28 mouse cellular contexts compared by ENCODE assay signal in genomic region chr1:174597495-174597894, GRCm38 (mm10).
A peak's percentile ranks its signal among the peaks of the same experiment; 100 is the strongest.
DNase-seq lines count a peak whose midpoint lies in the region; ATAC-seq and TF ChIP-seq lines count a peak whose summit lies in the region.
"Had no signal": no experiment of that assay in that cellular context is flagged by ENCODE, and none has a peak within 500 bp of the region (broad histone marks: within the 10 kb centered on the region; RNA-seq: fewer than 3 reads in every experiment).

No protein-coding gene starts in this region.

- intact Hi-C loops in left cerebral cortex, adult 2 months (cut with DNase I) = loop anchor here (10.0 kb wide), 1 partner anchor 1007 kb away; no protein-coding TSS in a partner anchor

- 27% methylated on average over 3 of the region's 3 CpGs for WGBS in heart, embryonic 10.5 days
- 33% methylated on average over 3 of the region's 3 CpGs for WGBS in liver, embryonic 13.5 days (ENCODE audit: insufficient replicate concordance)

- peak; percentile 51 for DNase-seq in heart, adult 11 months
- no peak for DNase-seq in heart, embryonic 10.5 days (ENCODE audit: low spot score)
- no peak for DNase-seq in left cerebral cortex, adult 2 months (ENCODE audit: extremely low spot score in 1 of 2, low spot score in 2 of 2)
- no peak for DNase-seq in left cerebral cortex, adult 9 months (ENCODE audit: low spot score in 2 of 2)
- no peak for DNase-seq in liver, embryonic 13.5 days
- no peak for DNase-seq in liver
- DNase-seq in testis, postnatal 14 days (ENCODE audit: low spot score) = peak; percentile 29
- no peak for DNase-seq in testis, postnatal 10 days (ENCODE audit: low spot score)
- DNase-seq: adrenal gland, adult 2 months; adrenal gland, postnatal 10 days; adrenal gland, postnatal 25 days; B cell, adult 2 months; cerebellum, adult 11 months; cerebellum, adult 18-20 months; cerebellum, adult 8-10 months; cerebellum, adult 9-11 months; cerebellum, postnatal 14 days; cerebellum, postnatal 36 days; embryo, embryonic 11 days had no signal

- H3K4me3 ChIP-seq in heart, embryonic 10.5 days = no peak overlapping the region
- no peak overlapping the region for H3K4me3 ChIP-seq in left cerebral cortex, adult 2 months
- H3K4me3 ChIP-seq in liver, embryonic 13.5 days (replicated peaks) = no peak overlapping the region
- H3K4me3 ChIP-seq: embryonic facial prominence, embryonic 13.5 days; embryonic facial prominence, embryonic 15.5 days; erythroblast, embryonic 14.5 days; forebrain, embryonic 10.5 days; forebrain, embryonic 12.5 days had no signal

- H3K9me3 ChIP-seq in heart, embryonic 10.5 days = no peaks in the 10 kb centered on the region
- H3K9me3 ChIP-seq in liver, embryonic 13.5 days (replicated peaks) = no peaks in the 10 kb centered on the region
- H3K9me3 ChIP-seq: embryonic facial prominence, embryonic 13.5 days; embryonic facial prominence, embryonic 15.5 days; forebrain, embryonic 10.5 days; forebrain, embryonic 12.5 days; G1E had no signal

- H3K36me3 ChIP-seq in heart, embryonic 10.5 days = no peaks in the 10 kb centered on the region
- H3K36me3 ChIP-seq in liver, embryonic 13.5 days = no peaks in the 10 kb centered on the region
- H3K36me3 ChIP-seq: embryonic facial prominence, embryonic 13.5 days; embryonic facial prominence, embryonic 15.5 days; forebrain, embryonic 12.5 days; G1E had no signal

- H3K4me1 ChIP-seq in heart, embryonic 10.5 days = peaks cover 7% of the 10 kb centered on the region; the same call in 1 of the 2 replicates
- peaks cover 40% of the 10 kb centered on the region for H3K4me1 ChIP-seq in liver, embryonic 13.5 days (replicated peaks)
- H3K4me1 ChIP-seq: embryonic facial prominence, embryonic 13.5 days; embryonic facial prominence, embryonic 15.5 days; forebrain, embryonic 10.5 days; forebrain, embryonic 12.5 days had no signal

- no peak for TF ChIP-seq CTCF in left cerebral cortex, adult 2 months (IDR thresholded peaks at IDR 0.05)

- peak; percentile 32; the same call in 1 of the 2 replicates for ATAC-seq in liver, embryonic 13.5 days (ENCODE audit: low read depth)
- ATAC-seq: CD4-positive, CD25-positive, alpha-beta regulatory T cell, adult 4 months; forebrain, embryonic 14.5 days had no signal

- H3K27me3 ChIP-seq in heart, embryonic 10.5 days (ENCODE audit: insufficient read depth, poor library complexity, severe bottlenecking) = no peaks in the 10 kb centered on the region
- H3K27me3 ChIP-seq in liver, embryonic 13.5 days = no peaks in the 10 kb centered on the region
- H3K27me3 ChIP-seq: CH12.LX; embryonic facial prominence, embryonic 13.5 days; embryonic facial prominence, embryonic 15.5 days; forebrain, embryonic 12.5 days had no signal

- H3K9ac ChIP-seq in liver, embryonic 13.5 days = no peak overlapping the region
- H3K9ac ChIP-seq: embryonic facial prominence, embryonic 13.5 days; embryonic facial prominence, embryonic 15.5 days; forebrain, embryonic 12.5 days had no signal

- H3K4me2 ChIP-seq in liver, embryonic 13.5 days = no peak overlapping the region
- H3K4me2 ChIP-seq: embryonic facial prominence, embryonic 13.5 days; embryonic facial prominence, embryonic 15.5 days; forebrain, embryonic 12.5 days had no signal

- no peak overlapping the region for H3K27ac ChIP-seq in heart, embryonic 10.5 days
- H3K27ac ChIP-seq in left cerebral cortex, adult 2 months = peak overlapping the region; percentile 21; the same call in 1 of the 2 replicates
- no peak overlapping the region for H3K27ac ChIP-seq in liver, embryonic 13.5 days
- H3K27ac ChIP-seq: embryonic facial prominence, embryonic 13.5 days; embryonic facial prominence, embryonic 15.5 days; forebrain, embryonic 10.5 days; forebrain, embryonic 12.5 days had no signal

Comparison
In these comparisons a context has a peak if more than half of its experiments do, and no peak if none do; other contexts are left out.
1. DNase-seq: peak in heart, adult 11 months (single experiment) and testis, postnatal 14 days (single experiment); none in heart, embryonic 10.5 days (single experiment), left cerebral cortex, adult 2 months (0 of 2), left cerebral cortex, adult 9 months (0 of 2), liver, embryonic 13.5 days (single experiment), liver (single experiment) and testis, postnatal 10 days (single experiment).